Mouse (Mus musculus) liver, postnatal 0 days (tissue): ENCODE results near the gene Fam13c.

ENCODE experiments used
- CTCF ChIP-seq: sonication (generic); IDR thresholded peaks from 2 replicates; pipeline ENCODE4 v1.5.1; 2016; ENCODE audit warnings: antibody characterized with exemption, low read depth
- EP300 ChIP-seq: IDR thresholded peaks from 2 replicates; pipeline ENCODE4 v1.6.1; 2016; ENCODE audit warnings: antibody characterized with exemption, low read depth, mild to moderate bottlenecking

DNA sequence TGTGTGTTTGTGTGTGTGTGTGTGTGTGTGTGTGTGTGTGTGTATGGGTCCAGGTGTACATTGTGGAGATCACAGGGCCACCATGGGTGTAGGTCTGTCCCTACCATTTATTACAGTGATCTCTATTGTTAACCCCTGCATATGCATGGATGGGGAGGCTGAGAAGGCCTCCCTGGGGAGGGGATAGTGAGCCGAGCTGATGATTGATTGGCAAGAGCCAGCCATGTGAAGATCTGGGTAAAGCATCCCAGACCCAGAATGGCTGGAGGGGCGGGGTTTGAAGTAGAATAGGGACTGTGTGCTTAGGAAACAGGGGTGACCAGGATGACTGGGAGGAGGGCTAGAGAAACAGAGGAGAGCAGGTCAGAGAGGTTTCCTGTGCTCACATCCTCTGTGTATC, 58.0 kb downstream of the Fam13c start:
- TF ChIP-seq CTCF (no peak), EP300 (no peak)
